Mouse (Mus musculus) thymus, postnatal 14 days (tissue): ENCODE measurements around the gene Efcab5.
A peak's percentile ranks its signal among the peaks of the same experiment; 100 is the strongest.

Experiments used
- DNase-seq: peaks from one replicate; pipeline ENCODE4 v3.0.0; 2021

The Efcab5 gene

GRCm38 (mm10) chr11:77188868-77189267, at the start of gene Efcab5:
TSS of gene Efcab5 (minus strand) at chr11:77188968.
- no peak for DNase-seq

DNA sequence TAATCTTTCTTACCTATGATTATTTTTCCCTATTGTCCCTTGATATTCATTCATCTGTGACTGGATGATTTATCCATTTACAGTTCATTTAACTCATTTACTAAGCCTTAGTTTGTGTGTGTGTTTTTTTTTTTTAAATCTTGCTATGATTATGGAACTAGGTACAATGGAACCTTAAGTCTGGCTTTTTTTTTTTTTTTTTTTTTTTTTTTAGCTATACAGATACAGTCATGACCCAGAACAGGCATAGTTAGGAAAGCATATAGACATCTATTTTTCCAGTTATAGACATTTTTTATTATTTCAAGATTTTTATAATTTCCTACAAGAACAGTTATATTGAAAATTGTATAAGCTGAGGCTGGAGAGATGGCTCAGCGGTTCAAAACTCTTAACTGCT, 46.5 kb upstream of the Efcab5 start:
- DNase-seq: no peak

DNA sequence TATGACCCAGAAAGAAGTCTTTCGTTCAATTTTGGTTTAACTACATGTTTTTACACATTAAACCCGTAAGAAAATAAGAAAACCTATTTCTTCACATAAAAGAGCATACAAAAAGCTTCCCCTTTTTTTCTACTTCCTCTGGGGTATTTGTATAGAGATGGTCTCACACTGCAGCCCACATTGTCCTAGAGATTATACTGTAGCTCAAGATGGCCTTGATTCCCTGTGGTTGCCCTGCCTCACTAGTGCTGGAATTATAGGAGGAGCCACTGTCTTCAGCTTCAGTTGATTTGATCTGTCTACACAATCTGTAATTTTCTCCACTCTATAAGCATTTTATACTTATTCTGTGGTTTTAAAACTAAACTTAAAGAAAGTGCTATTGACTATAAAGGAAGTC, 42.7 kb upstream of the Efcab5 start:
- DNase-seq: no peak

- no peak for DNase-seq
These were observed 42.0 kb upstream of the Efcab5 start for GRCm38 (mm10) chr11:77230765-77231164.

DNA sequence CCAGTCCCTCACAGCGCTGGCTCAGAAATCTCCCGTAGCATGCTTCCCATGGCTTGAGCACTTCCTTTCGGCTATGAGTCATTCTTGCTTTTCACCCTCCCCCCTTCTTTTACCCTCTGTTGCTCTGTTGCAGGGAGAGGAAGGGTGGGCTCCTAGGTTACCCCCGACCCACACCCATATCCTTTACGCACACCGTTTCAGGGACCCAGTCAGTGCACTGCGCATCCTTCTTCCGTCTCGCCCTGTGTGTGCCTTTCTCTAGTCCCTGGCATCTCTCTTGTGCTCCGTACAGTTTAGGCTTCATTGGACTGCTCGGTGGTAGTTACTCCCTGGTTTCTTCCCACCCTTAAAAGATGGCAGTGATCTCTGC, 28.0 kb upstream of the Efcab5 start:
- peak; percentile 50 for DNase-seq

GRCm38 (mm10) chr11:77215951-77216760, 27.4 kb upstream of the Efcab5 start, which contains the start of gene Ssh2:
TSS of gene Ssh2 (plus strand) at chr11:77216287.
- peak; percentile 89 for DNase-seq

- DNase-seq: no peak
These were observed 26.7 kb upstream of the Efcab5 start for GRCm38 (mm10) chr11:77215483-77215882.

GRCm38 (mm10) chr11:77214755-77215154, 26.0 kb upstream of the Efcab5 start:
- peak; percentile 76 for DNase-seq

GRCm38 (mm10) chr11:77214142-77214692, 25.4 kb upstream of the Efcab5 start:
- no peak for DNase-seq

DNA sequence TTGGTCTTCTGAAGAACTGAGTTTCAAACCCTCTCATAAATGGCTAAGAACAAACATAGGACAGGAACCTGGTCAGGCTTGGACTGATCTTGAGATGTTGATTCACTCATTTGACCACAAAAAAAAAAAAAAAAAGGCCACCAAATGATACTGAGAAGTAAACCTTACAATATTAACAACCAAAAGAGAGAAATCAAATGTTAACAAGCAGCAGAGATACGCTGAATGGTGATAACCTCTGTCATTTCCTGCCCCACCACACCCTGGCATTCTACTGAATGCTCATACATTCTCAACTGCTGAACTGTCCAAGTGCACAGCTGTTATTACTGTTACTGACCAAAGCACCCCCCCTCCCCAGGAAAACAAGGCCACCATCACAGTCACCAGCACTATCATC, 11.9 kb upstream of the Efcab5 start:
- DNase-seq: no peak

- DNase-seq: no peak
These were observed 10.9 kb upstream of the Efcab5 start for GRCm38 (mm10) chr11:77199636-77200035.

GRCm38 (mm10) chr11:77196181-77197143, 7.7 kb upstream of the Efcab5 start:
- DNase-seq: peak; percentile 5

DNA sequence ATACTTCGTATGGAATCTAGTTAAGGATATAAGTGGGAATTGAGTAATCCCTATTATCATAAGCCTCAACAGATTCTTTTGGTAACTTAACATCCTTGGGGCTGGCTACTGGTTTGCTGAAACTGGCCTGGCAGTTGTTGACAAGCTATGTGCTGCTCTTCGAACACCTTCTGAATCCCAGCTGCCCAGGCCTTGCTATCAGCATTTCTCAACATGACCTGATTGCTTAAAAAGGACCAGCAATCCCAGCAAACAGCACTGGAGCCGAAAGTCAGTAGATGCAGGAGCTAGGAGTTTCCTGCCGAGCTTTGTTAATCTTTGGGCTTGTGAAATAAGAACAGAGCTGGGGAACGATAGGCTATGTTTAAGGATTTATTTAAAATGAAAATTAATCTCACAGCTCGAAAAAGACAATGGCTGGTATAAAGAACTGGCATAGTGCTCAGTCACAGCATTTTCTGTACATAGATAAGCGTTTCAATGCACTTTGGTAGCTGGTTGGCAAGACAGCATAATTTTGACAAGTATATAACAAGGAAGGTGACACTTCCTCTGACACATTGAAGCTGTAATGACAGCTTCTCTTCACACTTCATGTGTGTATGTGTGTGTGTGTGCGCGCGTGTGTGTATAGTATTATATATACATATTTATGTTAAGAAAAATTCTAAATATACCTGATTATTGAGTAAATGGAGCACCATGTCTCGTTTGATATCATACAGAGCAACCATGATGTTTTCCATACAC, 6.8 kb upstream of the Efcab5 start:
- no peak for DNase-seq

- DNase-seq: no peak
These were observed 6.0 kb upstream of the Efcab5 start for GRCm38 (mm10) chr11:77194762-77195161.

DNA sequence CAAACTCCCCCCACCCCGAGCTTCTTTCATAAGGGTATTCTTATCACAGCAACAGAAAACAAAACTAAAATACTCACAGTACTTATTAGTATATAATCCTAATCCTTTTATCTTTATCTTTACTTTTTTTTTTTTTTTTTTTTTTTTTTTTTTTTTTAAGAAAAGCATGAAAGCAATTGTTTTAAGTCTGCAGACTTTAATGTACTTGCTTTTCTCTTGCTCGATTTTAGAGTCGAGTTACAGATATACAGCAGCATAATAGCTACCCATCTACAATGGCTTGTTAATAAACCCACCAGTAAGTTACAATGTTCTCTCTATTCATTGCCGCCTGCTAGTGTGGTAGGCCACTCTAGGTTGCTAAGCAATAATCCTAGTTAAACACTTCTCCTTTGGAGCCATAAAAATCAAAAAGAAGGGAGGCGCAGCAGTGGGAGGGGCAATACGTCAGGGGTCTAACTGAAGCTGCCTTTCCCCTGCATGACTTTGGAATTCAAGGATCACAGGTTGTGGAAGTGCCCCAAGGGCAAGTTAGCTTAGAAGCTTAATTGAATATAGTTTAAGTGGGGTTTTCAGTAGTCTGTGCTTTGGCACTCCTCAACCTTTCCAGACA, 5.3 kb upstream of the Efcab5 start:
- DNase-seq: no peak

DNA sequence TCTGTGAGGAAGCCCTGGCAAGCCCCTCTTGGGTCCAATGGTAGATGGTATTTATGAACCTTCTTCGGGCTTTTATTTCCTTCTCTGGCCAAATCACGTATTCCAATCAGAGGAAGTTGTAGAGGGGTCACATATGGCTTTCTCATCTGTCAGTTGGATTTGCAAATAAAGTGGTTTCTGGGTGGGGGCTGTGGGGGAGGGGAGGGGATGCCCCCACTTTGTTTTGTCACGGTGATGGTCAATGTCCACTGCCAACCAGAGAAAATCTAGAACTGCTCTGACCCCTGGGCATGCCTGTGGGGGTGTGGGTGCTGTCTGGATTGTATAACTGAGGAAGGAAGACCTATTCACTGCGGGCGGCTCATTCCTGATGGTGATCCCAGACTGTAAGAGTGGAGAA, 4.6 kb upstream of the Efcab5 start:
- DNase-seq: no peak

- DNase-seq: no peak
These were observed 3.8 kb downstream of the Efcab5 start for GRCm38 (mm10) chr11:77184926-77185325.

DNA sequence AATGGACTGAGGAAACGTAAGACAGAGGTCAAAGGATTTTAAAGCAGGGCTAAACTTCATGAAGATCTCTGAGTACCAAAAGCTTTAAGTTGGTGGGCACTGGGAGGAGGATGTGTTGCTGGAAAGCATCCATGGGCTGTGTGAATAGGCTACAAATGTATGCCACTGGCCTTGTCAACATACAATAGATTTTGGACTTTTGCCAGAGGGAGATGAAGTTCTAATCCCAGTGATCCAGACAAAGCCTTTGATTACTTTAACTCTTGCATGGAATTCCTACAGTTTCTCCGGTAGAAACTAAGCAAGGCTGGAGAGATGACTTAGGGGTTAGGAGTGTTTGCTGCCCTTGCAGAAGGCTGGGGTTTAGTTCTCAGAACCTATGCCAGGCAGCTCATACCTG, 6.2 kb downstream of the Efcab5 start:
- DNase-seq: no peak

DNA sequence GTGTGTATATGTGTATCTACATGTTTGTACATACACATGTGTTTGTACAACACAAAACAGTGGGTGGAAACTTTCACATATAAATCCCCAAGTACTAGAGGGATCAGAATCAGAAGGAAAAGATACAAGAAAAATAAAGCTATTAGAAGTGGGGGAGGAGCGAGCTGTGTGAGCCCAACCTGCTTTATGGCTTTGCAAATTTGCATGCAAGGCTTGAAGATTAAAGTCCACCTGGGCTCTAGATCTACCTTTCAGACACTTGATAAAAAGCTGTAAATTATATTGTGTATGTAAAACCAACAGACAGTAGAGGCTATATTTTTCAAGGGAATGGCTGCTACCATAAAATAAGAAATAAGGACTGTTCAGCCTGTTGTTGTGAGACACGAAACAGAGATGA, 6.7 kb downstream of the Efcab5 start:
- no peak for DNase-seq

- no peak for DNase-seq
These were observed 7.2 kb downstream of the Efcab5 start for GRCm38 (mm10) chr11:77181528-77181927.

- DNase-seq: peak; percentile 43
These were observed 7.9 kb downstream of the Efcab5 start for GRCm38 (mm10) chr11:77180886-77181285.

DNA sequence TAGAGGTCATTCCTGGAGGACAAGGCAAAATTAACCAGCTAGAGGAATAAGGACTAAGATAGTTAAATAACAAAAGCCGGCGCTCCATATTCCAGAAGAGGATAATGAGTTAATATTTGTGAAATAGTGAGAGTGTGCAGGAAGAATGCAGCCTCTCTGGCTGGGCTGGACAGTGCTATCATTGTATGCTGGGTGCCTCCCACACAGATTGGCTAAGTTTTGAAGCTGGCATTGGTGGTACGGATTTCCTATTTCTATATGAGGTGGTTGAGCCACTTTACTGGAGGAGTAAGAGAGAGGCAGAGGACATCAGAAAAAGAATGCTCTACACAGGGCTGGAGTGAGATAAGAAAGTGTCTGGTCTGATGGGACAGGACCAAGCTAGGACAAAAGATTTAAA, 9.0 kb downstream of the Efcab5 start:
- no peak for DNase-seq
